Mouse (Mus musculus): ENCODE results near the gene Olfr384.
"Not testable (repeated sequence)": the region's sequence is repeated elsewhere in the genome, so short reads cannot be mapped to it uniquely, and the experiment has no call there.

Olfr384 gene

DNA sequence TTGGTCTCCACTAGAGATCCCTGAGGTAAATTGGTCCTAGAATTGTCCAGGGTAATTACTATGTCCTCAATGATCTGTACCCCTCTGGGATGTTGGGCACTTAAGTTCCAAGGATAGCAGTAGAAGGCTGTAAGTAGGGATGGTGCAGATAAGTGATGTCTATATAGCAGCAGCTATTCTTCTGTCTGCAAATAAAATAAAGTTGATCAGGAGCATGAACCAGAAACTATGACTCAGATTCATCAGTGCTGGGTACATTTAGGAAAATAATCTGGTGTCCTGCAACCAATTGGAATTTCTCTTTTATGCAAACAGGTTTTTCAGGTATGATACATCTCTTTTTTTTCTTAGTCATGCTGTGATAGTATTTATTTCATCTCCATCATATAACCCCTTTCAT is at the start of gene Olfr384:
Olfr384 (plus strand) TSS at position 301 of the 400 bp plus-strand sequence.
- no peak for DNase-seq (ENCODE audit: low spot score)

DNA sequence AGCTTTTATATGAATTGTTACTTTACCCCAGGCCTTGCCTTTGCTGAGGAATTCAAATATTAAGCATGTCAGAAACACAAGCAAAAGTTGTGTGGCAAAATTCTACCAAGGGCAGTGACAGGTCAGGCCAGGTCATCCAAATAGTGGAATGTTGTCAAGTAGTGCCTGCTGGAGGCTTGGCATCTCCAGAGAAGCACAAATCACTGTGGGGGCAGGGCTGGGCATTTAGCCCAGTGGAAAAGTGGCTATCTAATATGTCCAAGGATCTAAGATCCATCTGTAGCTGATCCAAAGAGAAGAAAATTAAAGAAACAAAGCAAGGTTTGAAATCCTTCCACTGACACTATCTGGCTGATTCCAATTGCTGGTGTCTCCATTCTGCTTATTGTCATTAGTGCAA is 18.5 kb upstream of the Olfr384 start:
- DNase-seq (ENCODE audit: low spot score), result no peak

DNA sequence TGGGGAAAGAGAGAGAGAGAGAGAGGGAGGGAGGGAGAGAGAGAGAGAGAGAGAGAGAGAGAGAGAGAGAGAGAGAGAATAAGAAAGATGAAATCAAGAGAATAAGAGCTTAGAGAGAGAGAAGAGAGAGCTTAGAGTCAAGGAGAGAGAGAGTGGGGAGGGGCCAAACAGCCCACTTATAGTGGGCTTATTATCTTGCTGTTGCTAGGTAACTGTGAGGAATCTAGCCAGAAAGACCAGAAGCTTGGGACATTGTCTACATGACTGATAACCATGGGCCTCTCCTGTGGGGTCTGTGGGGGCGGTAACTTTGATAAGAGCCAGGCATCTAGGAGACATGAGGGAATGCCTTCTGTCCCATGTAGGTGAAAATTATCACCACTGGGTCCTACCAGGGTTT is 15.2 kb upstream of the Olfr384 start:
- not testable (repeated sequence) for DNase-seq (ENCODE audit: low spot score)

DNA sequence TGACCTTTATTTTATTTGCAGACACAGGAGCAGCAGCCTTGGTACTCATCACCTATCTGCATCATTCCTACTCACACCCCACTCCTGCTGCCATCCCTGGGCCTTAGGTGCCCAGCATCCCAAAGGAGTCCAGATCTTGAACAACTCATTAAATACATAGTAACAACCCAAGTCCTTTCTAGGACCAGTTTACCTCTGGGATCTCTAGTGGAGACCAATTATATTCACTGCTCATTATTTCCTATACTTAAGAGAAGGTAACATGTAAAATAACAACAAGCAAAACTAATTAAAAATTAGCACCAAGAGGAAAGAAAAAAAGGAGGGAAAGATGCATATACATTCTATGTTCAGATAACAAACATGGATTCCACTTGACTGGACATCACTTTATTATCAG is 5.5 kb upstream of the Olfr384 start, which contains the start of gene Olfr385:
Olfr385 (minus strand) TSS at position 101 of the 400 bp plus-strand sequence.
- no peak for DNase-seq (ENCODE audit: low spot score)
